Comparison of ENCODE assay signal across 9 mouse cellular contexts in the genomic region with DNA sequence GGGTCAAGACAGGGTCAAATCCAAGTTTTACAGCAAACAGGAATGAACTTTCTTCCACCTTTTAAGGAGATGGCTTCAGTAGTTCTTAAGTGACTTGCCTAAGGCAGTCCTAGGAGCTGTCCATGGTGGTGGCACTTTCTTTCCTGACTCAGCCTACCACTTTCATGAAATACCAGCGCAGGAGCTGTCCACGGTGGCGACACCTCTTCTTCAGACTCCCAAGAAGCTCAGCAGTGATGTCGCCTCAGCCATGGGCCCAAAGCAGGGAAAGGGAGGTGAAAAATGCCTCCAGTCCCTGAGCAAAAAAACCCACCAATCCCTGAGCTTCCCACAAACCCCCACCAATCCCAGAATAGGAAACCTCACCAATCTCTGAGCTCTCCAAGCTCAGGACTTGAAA. TPM values are rescaled to one million over a fixed set of nuclear protein-coding genes. Genes with fewer than 3 reads are reported as not detected.
DNase-seq lines count a peak whose midpoint lies in the region; ATAC-seq and TF ChIP-seq lines count a peak whose summit lies in the region.
"Had no signal": no experiment of that assay in that cellular context is flagged by ENCODE, and none has a peak within 500 bp of the region (broad histone marks: within the 10 kb centered on the region; RNA-seq: fewer than 3 reads in every experiment).

No protein-coding gene starts in this region.

- WGBS in lung, adult 2 months: 70% methylated on average over 4 of the region's 4 CpGs
- 25% methylated on average over 4 of the region's 4 CpGs for WGBS in liver, embryonic 11.5 days

- no peak for TF ChIP-seq CTCF in lung, adult 2 months (IDR thresholded peaks at IDR 0.05; ENCODE audit: insufficient read depth, low read length)

- H3K4me3 ChIP-seq in lung, adult 2 months (replicated peaks; ENCODE audit: extremely low read depth, low read depth, low read length): no peak overlapping the region
- H3K4me3 ChIP-seq in liver, embryonic 11.5 days (ENCODE audit: low read depth, low read length): no peak overlapping the region
- H3K4me3 ChIP-seq: embryonic facial prominence, embryonic 13.5 days had no signal

- no peaks in the 10 kb centered on the region for H3K9me3 ChIP-seq in liver, embryonic 11.5 days (ENCODE audit: control insufficient read depth, low read length)
- H3K9me3 ChIP-seq: embryonic facial prominence, embryonic 13.5 days had no signal

- DNase-seq in CD4-positive, CD25-positive, alpha-beta regulatory T cell, adult 2 months (ENCODE audit: low read depth, low spot score): peak; percentile 68
- peak; percentile 27 to 36 for DNase-seq in lung, adult 18-20 months
- DNase-seq in lung, adult 2 months: no peak
- DNase-seq in liver, embryonic 11.5 days (ENCODE audit: low spot score): peak; percentile 48
- DNase-seq in thymus, postnatal 14 days: peak; percentile 78
- DNase-seq in left cerebral cortex, adult 9 months (ENCODE audit: low spot score in 2 of 2): no peak
- DNase-seq in cerebellum, postnatal 4 days (ENCODE audit: low spot score in 2 of 2): no peak

- H3K27me3 ChIP-seq in liver, embryonic 11.5 days (replicated peaks; ENCODE audit: control insufficient read depth, insufficient read depth, low read length): no peaks in the 10 kb centered on the region
- H3K27me3 ChIP-seq: embryonic facial prominence, embryonic 13.5 days had no signal

- peaks cover 4% of the 10 kb centered on the region; the same call in 1 of the 2 replicates for H3K4me1 ChIP-seq in lung, adult 2 months (ENCODE audit: control insufficient read depth, insufficient read depth, low read length)
- H3K4me1 ChIP-seq in liver, embryonic 11.5 days (replicated peaks; ENCODE audit: control insufficient read depth, insufficient read depth, low read length): peaks cover 2% of the 10 kb centered on the region; the same call in 1 of the 2 replicates

- ATAC-seq in CD4-positive, CD25-positive, alpha-beta regulatory T cell, adult 4 months: no peak
- ATAC-seq in liver, embryonic 11.5 days (replicated peaks; ENCODE audit: low FRiP score): no peak

- no peak overlapping the region for H3K4me2 ChIP-seq in liver, embryonic 11.5 days
- H3K4me2 ChIP-seq: embryonic facial prominence, embryonic 13.5 days had no signal

- no peak for TF ChIP-seq POLR2A in lung, adult 2 months (IDR thresholded peaks at IDR 0.05; ENCODE audit: borderline replicate concordance, extremely low read depth, low read depth, low read length)

- H3K9ac ChIP-seq in liver, embryonic 11.5 days (ENCODE audit: low read depth, low read length): no peak overlapping the region
- H3K9ac ChIP-seq: embryonic facial prominence, embryonic 13.5 days had no signal

- no peaks in the 10 kb centered on the region for H3K36me3 ChIP-seq in liver, embryonic 11.5 days (ENCODE audit: control insufficient read depth, insufficient read depth, low read length)

- no peak overlapping the region for H3K27ac ChIP-seq in liver, embryonic 11.5 days (ENCODE audit: low read depth, low read length)

RNA-seq across cellular contexts. Expression of a gene that starts 1.7 kb away (rescaled TPM):
- polyA plus RNA-seq in CD4-positive, CD25-positive, alpha-beta regulatory T cell, adult 4 months (2017; shearing (Covaris generic)): 10 to 100 TPM; 33.3 to 54.7 TPM
- polyA plus RNA-seq in lung, adult 2 months (2012; rRNA removed): 16.8 and 19.8 TPM in 2 replicates
- polyA plus RNA-seq in liver, embryonic 11.5 days (2014; fragmentation: Nextera tagmentation; extraction: Ambion mirVana): 4.6 and 4.9 TPM in 2 replicates

RNA-seq across cellular contexts. Expression of a gene that starts 15.5 kb away (rescaled TPM):
- not detected for polyA plus RNA-seq in CD4-positive, CD25-positive, alpha-beta regulatory T cell, adult 4 months (2017; shearing (Covaris generic))
- polyA plus RNA-seq in lung, adult 2 months (2012; rRNA removed): 29.9 and 35.5 TPM in 2 replicates
- 4.2 and 5.6 TPM in 2 replicates for polyA plus RNA-seq in liver, embryonic 11.5 days (2014; fragmentation: Nextera tagmentation; extraction: Ambion mirVana)

RNA-seq across cellular contexts. Expression of a gene that starts 19.7 kb away (rescaled TPM):
- under 1 TPM in 1 of 2 experiments, not detected in 1; 0.55 TPM for polyA plus RNA-seq in CD4-positive, CD25-positive, alpha-beta regulatory T cell, adult 4 months (2017; shearing (Covaris generic))
- polyA plus RNA-seq in lung, adult 2 months (2012; rRNA removed): 179 and 229 TPM in 2 replicates
- polyA plus RNA-seq in liver, embryonic 11.5 days (2014; fragmentation: Nextera tagmentation; extraction: Ambion mirVana): 9.0 and 9.7 TPM in 2 replicates

RNA-seq across cellular contexts. Expression of a gene that starts 36.5 kb away (rescaled TPM):
- not detected for polyA plus RNA-seq in CD4-positive, CD25-positive, alpha-beta regulatory T cell, adult 4 months (2017; shearing (Covaris generic))
- polyA plus RNA-seq in lung, adult 2 months (2012; rRNA removed): not detected in 2 replicates
- polyA plus RNA-seq in liver, embryonic 11.5 days (2014; fragmentation: Nextera tagmentation; extraction: Ambion mirVana): not detected in 2 replicates
- polyA plus RNA-seq: embryonic facial prominence, embryonic 13.5 days had no signal

RNA-seq across cellular contexts. Expression of a gene that starts 40.8 kb away (rescaled TPM):
- 1 to 10 TPM in 1 of 2 experiments, under 1 TPM in 1; 1.00 to 1.9 TPM for polyA plus RNA-seq in CD4-positive, CD25-positive, alpha-beta regulatory T cell, adult 4 months (2017; shearing (Covaris generic))
- 34.2 and 42.7 TPM in 2 replicates for polyA plus RNA-seq in lung, adult 2 months (2012; rRNA removed)
- 20.0 and 20.1 TPM in 2 replicates for polyA plus RNA-seq in liver, embryonic 11.5 days (2014; fragmentation: Nextera tagmentation; extraction: Ambion mirVana)

Comparison
In these comparisons a context has a peak if more than half of its experiments do, and no peak if none do; other contexts are left out.
1. DNase-seq: peak in CD4-positive, CD25-positive, alpha-beta regulatory T cell, adult 2 months (single experiment), lung, adult 18-20 months (2 of 2), liver, embryonic 11.5 days (single experiment) and thymus, postnatal 14 days (single experiment); none in lung, adult 2 months (single experiment), left cerebral cortex, adult 9 months (0 of 2) and cerebellum, postnatal 4 days (0 of 2).
2. RNA of a gene that starts 19.7 kb away (polyA plus RNA-seq): 179 to 229 TPM in lung, adult 2 months; 9.0 to 9.7 TPM in liver, embryonic 11.5 days and 0.55 TPM in CD4-positive, CD25-positive, alpha-beta regulatory T cell, adult 4 months; every median in the first group is over 10 times any median in the second.